Mouse (Mus musculus) olfactory bulb, adult 2 months (tissue): Measurements from ENCODE around the gene Tmem255b.

ENCODE experiments used
- CTCF ChIP-seq: fragments of 200-500 bp; IDR thresholded peaks from 2 replicates; pipeline ENCODE4 v1.5.1; 2012; ENCODE audit warnings: low read depth, mild to moderate bottlenecking, low read length, moderate library complexity; ENCODE audit not compliant: insufficient read depth
- POLR2A ChIP-seq: fragments of 200-500 bp; IDR thresholded peaks from 2 replicates; pipeline ENCODE4 v1.6.1; 2012; ENCODE audit warnings: mild to moderate bottlenecking, low read depth, low read length, moderate library complexity; ENCODE audit not compliant: insufficient read depth

DNA sequence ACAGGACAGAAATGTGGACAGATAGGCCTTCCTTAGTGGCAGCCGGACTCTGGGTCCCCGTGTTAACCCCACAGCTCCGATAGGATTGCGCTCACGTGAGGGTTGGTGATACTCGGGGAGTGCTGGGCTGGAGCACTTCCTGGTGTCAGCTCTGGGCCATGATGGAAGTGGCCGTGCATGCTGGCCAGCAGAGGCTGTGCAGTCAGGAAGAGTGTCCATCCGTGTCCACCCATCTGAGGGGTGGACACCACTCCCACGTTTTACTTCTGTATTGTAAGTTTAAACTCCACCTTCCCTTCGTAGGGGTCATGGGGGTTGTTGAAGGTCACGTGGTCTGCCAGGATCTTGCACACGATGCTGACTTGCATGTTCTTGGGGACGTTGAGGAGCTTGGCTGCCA lies 48.6 kb upstream of the Tmem255b start:
- TF ChIP-seq CTCF (no peak), POLR2A (no peak)
